Mouse (Mus musculus) neural tube, embryonic 14.5 days (tissue): ENCODE data around the gene Txnrd3. TPM values are rescaled to one million over a fixed set of nuclear protein-coding genes. Genes with fewer than 3 reads are reported as not detected.

Source experiments
- ATAC-seq: fragments of 200-750 bp; cut with Nextera tagmentation; 2 replicates; pipeline ENCODE4 v1.8.0; 2017; ENCODE audit warnings: low read depth, mild to moderate bottlenecking, moderate TSS enrichment, moderate library complexity
- H3K27ac ChIP-seq: fragments of 300-500 bp; sonication (generic); 2 replicates; pipeline ENCODE4 v1.5.1; 2014; ENCODE audit warnings: low read depth, mild to moderate bottlenecking, control low read depth, low read length, moderate library complexity, mixed read lengths
- H3K27me3 ChIP-seq: fragments of 300-500 bp; sonication (generic); 2 replicates; pipeline ENCODE4 v1.6.1; 2014; ENCODE audit warnings: low read length; ENCODE audit not compliant: control insufficient read depth, insufficient read depth
- H3K36me3 ChIP-seq: fragments of 300-500 bp; sonication (generic); 2 replicates; pipeline ENCODE4 v1.6.1; 2014; ENCODE audit warnings: low read length, mixed read lengths; ENCODE audit not compliant: control insufficient read depth, insufficient read depth
- H3K4me1 ChIP-seq: fragments of 300-500 bp; sonication (generic); 2 replicates; pipeline ENCODE4 v1.6.1; 2014; ENCODE audit warnings: low read length; ENCODE audit not compliant: control insufficient read depth, insufficient read depth
- H3K4me2 ChIP-seq: fragments of 300-500 bp; sonication (generic); 2 replicates; pipeline ENCODE4 v1.6.1; 2014; ENCODE audit warnings: mild to moderate bottlenecking, low read depth, low read length, control low read depth
- H3K4me3 ChIP-seq: fragments of 300-500 bp; sonication (generic); 2 replicates; pipeline ENCODE4 v1.5.1; 2014; ENCODE audit warnings: low read depth, low read length, control low read depth, mixed read lengths
- H3K9ac ChIP-seq: fragments of 300-500 bp; sonication (generic); replicated peaks from 2 replicates; pipeline ENCODE4 v1.6.1; 2014; ENCODE audit warnings: low read depth, mild to moderate bottlenecking, control low read depth, low read length, mixed read lengths
- H3K9me3 ChIP-seq: fragments of 300-500 bp; sonication (generic); 2 replicates; pipeline ENCODE4 v1.6.1; 2016; ENCODE audit warnings: low read length; ENCODE audit not compliant: control insufficient read depth
- WGBS: fragments of 180-500 bp; shearing (Covaris S2); extraction: QIAGEN DNeasy Blood & Tissue Kit; methylation state at CpG from one replicate; pipeline ENCODE4 v1.1.7; 2014; 5-methylcytosine and 5-hydroxymethylcytosine counted together
- polyA plus RNA-seq: library from polyadenylated mRNA; unstranded; fragments of >200 nt; fragmentation: Nextera tagmentation; extraction: Ambion mirVana; gene quantifications from 2 replicates; pipeline ENCODE4 v1.2.1, GENCODE M21; 2014

Gene Txnrd3
- polyA plus RNA-seq, 1 experiment from 2014 or later, result 12.8 TPM

DNA sequence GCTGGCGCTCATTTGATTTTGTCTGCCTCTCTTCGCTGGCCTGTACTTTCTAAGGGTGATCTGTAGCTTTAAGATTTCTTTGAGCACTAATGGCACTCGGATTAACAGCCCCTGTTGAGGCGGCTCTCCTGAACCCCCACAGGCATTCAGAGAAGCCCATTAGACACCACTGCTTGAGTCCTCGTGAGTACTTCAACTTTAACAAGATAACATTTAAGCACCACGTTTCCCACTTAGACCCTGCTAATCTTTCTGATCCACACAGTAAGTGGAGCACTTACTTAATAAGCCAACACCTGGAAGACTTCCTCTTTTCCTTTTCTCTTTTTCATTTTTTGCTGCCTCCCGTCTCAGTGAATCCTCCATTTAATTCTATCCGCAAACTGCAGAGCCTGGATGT lies 21.4 kb downstream of the Txnrd3 start:
- H3K4me2 ChIP-seq, result no peak overlapping the region
- ATAC-seq, result no peak
- no peaks in the 10 kb centered on the region for H3K36me3 ChIP-seq
- no peaks in the 10 kb centered on the region for H3K9me3 ChIP-seq
- H3K27ac ChIP-seq, result no peak overlapping the region
- H3K4me3 ChIP-seq, result no peak overlapping the region
- H3K4me1 ChIP-seq, result no peaks in the 10 kb centered on the region
- H3K9ac ChIP-seq, result no peak overlapping the region
- WGBS, result 62% methylated on average over 8 of the region's 8 CpGs
- H3K27me3 ChIP-seq, result no peaks in the 10 kb centered on the region

DNA sequence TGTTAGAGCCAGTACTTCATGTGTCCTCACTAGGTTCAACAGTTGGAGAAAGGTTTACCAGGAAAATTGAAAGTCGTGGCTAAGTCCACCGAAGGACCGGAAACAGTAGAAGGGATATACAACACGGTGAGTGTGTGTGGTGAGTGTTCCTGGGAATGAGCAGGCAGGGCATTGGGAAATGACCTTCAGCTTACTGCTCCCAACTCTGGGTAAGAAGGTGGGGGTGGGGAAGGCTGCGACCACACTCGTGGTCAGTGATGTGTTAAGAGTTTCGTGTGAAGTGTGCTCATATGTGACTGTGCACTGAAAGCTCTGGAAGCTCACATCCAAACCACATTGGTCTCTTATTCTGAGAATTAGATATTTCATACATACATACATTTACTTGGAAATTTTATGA lies 21.9 kb downstream of the Txnrd3 start:
- WGBS, result 86% methylated on average over 7 of the region's 7 CpGs
- no peak for ATAC-seq
- H3K4me3 ChIP-seq, result no peak overlapping the region
- no peak overlapping the region for H3K9ac ChIP-seq
- H3K4me2 ChIP-seq, result no peak overlapping the region
- H3K9me3 ChIP-seq, result no peaks in the 10 kb centered on the region
- H3K27me3 ChIP-seq, result no peaks in the 10 kb centered on the region
- H3K27ac ChIP-seq, result no peak overlapping the region
- no peaks in the 10 kb centered on the region for H3K4me1 ChIP-seq
- no peaks in the 10 kb centered on the region for H3K36me3 ChIP-seq

GRCm38 (mm10) chr6:89666976-89667375 lies 23.2 kb downstream of the Txnrd3 start:
- H3K27me3 ChIP-seq, result no peaks in the 10 kb centered on the region
- no peak overlapping the region for H3K27ac ChIP-seq
- H3K9ac ChIP-seq, result no peak overlapping the region
- no peaks in the 10 kb centered on the region for H3K36me3 ChIP-seq
- H3K4me1 ChIP-seq, result no peaks in the 10 kb centered on the region
- ATAC-seq, result no peak
- H3K9me3 ChIP-seq, result no peaks in the 10 kb centered on the region
- WGBS, result 86% methylated on average over 3 of the region's 3 CpGs
- no peak overlapping the region for H3K4me2 ChIP-seq
- no peak overlapping the region for H3K4me3 ChIP-seq

GRCm38 (mm10) chr6:89669556-89669955 lies 25.8 kb downstream of the Txnrd3 start:
- Histone ChIP-seq H3K27me3 (no peaks in the 10 kb centered on the region), H3K36me3 (no peaks in the 10 kb centered on the region), H3K4me3 (no peak overlapping the region), H3K4me2 (no peak overlapping the region), H3K4me1 (no peaks in the 10 kb centered on the region), H3K27ac (no peak overlapping the region), H3K9ac (no peak overlapping the region), H3K9me3 (no peaks in the 10 kb centered on the region)
- WGBS, result 87% methylated on average over 6 of the region's 6 CpGs
- ATAC-seq, result no peak

DNA sequence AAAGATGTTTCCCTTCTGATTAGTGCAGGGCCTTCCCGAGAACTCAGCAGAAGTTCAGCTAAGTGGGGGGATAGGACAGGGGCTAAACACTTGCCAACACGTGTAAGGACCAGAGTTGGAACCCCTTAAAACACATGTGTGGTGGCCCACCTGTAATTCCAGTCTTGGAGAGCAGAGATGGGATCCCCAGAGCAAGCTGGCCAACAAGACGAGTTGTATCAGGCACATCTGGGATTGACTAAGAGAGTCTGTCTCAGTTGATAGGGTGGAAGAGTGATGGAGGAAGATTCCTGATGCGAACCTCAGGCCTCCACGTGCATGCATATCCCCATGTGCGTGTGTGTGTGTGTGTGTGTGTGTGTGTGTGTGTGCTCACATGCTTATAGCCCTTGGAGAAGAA lies 27.6 kb downstream of the Txnrd3 start:
- Histone ChIP-seq H3K27me3 (no peaks in the 10 kb centered on the region), H3K4me1 (no peaks in the 10 kb centered on the region), H3K9ac (no peak overlapping the region), H3K4me2 (no peak overlapping the region), H3K4me3 (no peak overlapping the region), H3K9me3 (no peaks in the 10 kb centered on the region), H3K36me3 (no peaks in the 10 kb centered on the region), H3K27ac (no peak overlapping the region)
- 90% methylated on average over 6 of the region's 6 CpGs for WGBS
- no peak for ATAC-seq

DNA sequence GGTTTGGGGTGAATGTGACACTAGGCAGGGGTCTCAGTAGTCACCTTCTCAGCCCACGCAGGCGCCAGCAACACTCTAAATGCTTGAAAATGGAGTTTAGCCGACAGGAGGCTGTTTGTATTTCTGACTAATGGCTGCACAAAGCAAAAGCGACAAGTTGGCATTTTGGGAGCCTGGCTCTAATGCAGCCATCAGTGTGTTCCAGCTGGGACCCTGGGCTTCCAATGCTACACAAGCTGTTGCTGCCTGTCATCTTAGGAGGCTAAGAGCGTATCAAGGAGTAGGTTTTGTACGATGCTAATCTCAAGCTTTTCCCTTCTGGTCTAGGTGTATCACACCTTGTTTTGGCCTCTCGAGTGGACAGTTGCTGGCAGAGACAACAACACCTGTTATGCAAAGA lies 28.9 kb downstream of the Txnrd3 start:
- WGBS, result 84% methylated on average over 7 of the region's 7 CpGs
- Histone ChIP-seq H3K36me3 (no peaks in the 10 kb centered on the region), H3K9ac (no peak overlapping the region), H3K4me1 (no peaks in the 10 kb centered on the region), H3K27me3 (no peaks in the 10 kb centered on the region), H3K4me2 (no peak overlapping the region), H3K9me3 (no peaks in the 10 kb centered on the region), H3K27ac (no peak overlapping the region), H3K4me3 (no peak overlapping the region)
- ATAC-seq, result no peak

- Histone ChIP-seq H3K4me3 (no peak overlapping the region), H3K4me1 (no peaks in the 10 kb centered on the region), H3K27me3 (no peaks in the 10 kb centered on the region), H3K36me3 (no peaks in the 10 kb centered on the region), H3K9ac (no peak overlapping the region), H3K27ac (no peak overlapping the region), H3K9me3 (no peaks in the 10 kb centered on the region), H3K4me2 (no peak overlapping the region)
- ATAC-seq, result no peak
- 81% methylated on average over 11 of the region's 11 CpGs for WGBS
These were observed 29.5 kb downstream of the Txnrd3 start for GRCm38 (mm10) chr6:89673135-89673780.

DNA sequence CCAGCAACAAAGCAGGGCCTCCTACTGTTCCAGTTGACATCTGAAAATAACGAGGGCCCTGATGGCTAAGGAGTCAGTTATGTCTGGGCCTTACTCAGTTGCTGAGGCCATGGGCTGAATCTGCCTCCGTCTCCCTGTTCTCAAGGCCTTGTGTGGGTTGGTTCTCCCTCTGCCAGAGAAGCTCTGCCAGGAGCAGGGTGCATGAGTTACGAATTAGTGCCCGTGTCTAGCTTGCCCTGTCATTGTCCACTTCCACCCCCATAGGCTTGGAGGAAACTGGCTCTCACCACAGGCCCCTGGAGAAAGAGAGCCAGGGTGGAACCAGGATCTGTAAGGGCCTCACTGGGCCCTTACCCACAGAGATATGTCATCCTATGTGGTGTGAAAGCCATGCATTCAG lies 34.7 kb downstream of the Txnrd3 start:
- no peak overlapping the region for H3K9ac ChIP-seq
- ATAC-seq, result peak; percentile 15; the same call in 1 of the 2 replicates
- no peaks in the 10 kb centered on the region for H3K4me1 ChIP-seq
- WGBS, result 81% methylated on average over 4 of the region's 4 CpGs
- H3K27ac ChIP-seq, result no peak overlapping the region
- no peaks in the 10 kb centered on the region for H3K27me3 ChIP-seq
- no peaks in the 10 kb centered on the region for H3K9me3 ChIP-seq
- H3K36me3 ChIP-seq, result no peaks in the 10 kb centered on the region
- H3K4me3 ChIP-seq, result no peak overlapping the region
- H3K4me2 ChIP-seq, result no peak overlapping the region

DNA sequence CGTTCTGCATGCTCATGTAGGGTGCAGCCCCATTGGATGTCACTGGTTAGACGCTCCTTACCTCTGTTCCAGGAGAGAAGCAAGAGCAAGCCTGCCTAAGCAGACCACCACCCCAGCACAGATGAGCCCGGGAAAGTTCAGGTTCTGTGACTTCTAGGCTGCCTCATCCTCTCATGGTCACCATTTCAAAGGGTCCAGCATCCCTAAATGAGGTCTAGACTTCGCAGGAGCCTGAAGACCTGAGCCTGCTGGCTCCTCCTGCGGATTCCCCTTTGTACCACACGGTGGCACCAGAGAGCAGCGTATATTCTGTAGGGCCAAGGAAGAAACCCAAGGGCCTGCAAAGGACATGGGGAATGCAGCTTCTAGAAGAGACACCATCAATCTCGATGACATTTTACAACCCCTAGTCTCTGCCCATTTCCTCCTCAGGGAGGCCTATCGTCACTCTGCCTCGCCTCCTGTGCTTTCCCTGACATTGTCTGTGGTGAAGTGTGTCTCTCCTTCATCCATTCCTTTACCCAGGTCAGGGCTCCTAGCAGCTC lies 35.6 kb downstream of the Txnrd3 start:
- Histone ChIP-seq H3K4me2 (no peak overlapping the region), H3K4me3 (no peak overlapping the region), H3K9ac (no peak overlapping the region), H3K4me1 (no peaks in the 10 kb centered on the region), H3K36me3 (no peaks in the 10 kb centered on the region), H3K9me3 (no peaks in the 10 kb centered on the region), H3K27ac (no peak overlapping the region), H3K27me3 (no peaks in the 10 kb centered on the region)
- 21% methylated on average over 10 of the region's 10 CpGs for WGBS
- ATAC-seq, result peak; percentile 64
